In the genomic region with DNA sequence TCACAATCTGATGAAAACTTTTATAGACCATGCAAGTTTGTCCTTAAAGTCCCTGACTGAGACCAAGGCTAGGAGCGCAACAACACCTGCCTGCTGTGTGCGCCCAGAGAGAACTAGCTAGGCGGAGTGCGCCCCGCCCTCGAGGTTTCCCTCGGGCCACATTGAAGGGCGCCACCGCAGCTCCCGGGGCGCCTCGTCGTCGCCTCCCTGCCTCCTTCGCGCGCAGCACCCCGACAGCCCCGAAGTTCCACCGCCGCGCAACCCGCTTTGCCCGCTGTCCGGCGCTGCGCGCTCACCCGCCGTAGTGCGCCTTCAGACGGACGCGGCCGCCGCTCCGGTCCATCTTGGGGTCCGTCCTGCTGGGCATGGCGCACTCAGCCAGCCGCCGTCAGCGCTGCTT, we compare ENCODE assay signal across 8 mouse cellular contexts. TPM values are rescaled to one million over a fixed set of nuclear protein-coding genes. Genes with fewer than 3 reads are reported as not detected.
A peak's percentile ranks its signal among the peaks of the same experiment; 100 is the strongest.
DNase-seq lines count a peak whose midpoint lies in the region; ATAC-seq and TF ChIP-seq lines count a peak whose summit lies in the region.

No protein-coding gene starts in this region.

- no peaks in the 10 kb centered on the region for H3K36me3 ChIP-seq in heart, embryonic 11.5 days (ENCODE audit: control insufficient read depth, insufficient read depth, low read length)
- H3K36me3 ChIP-seq in ES-E14 (ENCODE audit: control insufficient read depth, insufficient read depth, low read length, poor library complexity, severe bottlenecking) = peaks cover 5% of the 10 kb centered on the region; the same call in 1 of the 2 replicates
- no peaks in the 10 kb centered on the region for H3K36me3 ChIP-seq in hindbrain, embryonic 13.5 days
- no peaks in the 10 kb centered on the region for H3K36me3 ChIP-seq in liver, embryonic 16.5 days (ENCODE audit: control insufficient read depth, insufficient read depth)

- in situ Hi-C loops in ES-E14 (cut with MboI; ENCODE audit: low sequenced_read_pairs in 2 of 2, unreplicated experiment in 2 of 2) = no loop called here

- no peak for DNase-seq in heart, postnatal 36 days
- DNase-seq in ES-E14 (ENCODE audit: low read depth, low spot score) = no peak
- DNase-seq in thymus, postnatal 0 days (ENCODE audit: low spot score) = peak; percentile 30
- DNase-seq in left cerebral cortex, adult 9 months (ENCODE audit: low spot score in 2 of 2) = no peak
- no peak for DNase-seq in ovary, postnatal 36 days (ENCODE audit: low spot score)

- 0 out of 2 replicates have a peak overlapping the region, but pooled peaks have one; percentile 10 for H3K27ac ChIP-seq in heart, embryonic 11.5 days (ENCODE audit: low read depth, low read length)
- H3K27ac ChIP-seq in ES-E14 (ENCODE audit: insufficient read depth, low read depth, low read length, poor library complexity, severe bottlenecking) = peak overlapping the region; percentile 1; the same call in 1 of the 2 replicates
- H3K27ac ChIP-seq in hindbrain, embryonic 13.5 days = no peak overlapping the region
- H3K27ac ChIP-seq in liver, embryonic 16.5 days (ENCODE audit: low read length) = no peak overlapping the region

- under 1% methylated on average over 42 of the region's 42 CpGs for WGBS in heart, embryonic 11.5 days (ENCODE audit: insufficient replicate concordance)
- under 1% methylated on average over 31 of the region's 42 CpGs for WGBS in hindbrain, embryonic 13.5 days
- WGBS in liver, embryonic 16.5 days (ENCODE audit: insufficient replicate concordance) = 2% methylated on average over 41 of the region's 42 CpGs

- peaks cover 42% of the 10 kb centered on the region for H3K27me3 ChIP-seq in heart, embryonic 11.5 days (ENCODE audit: control insufficient read depth, insufficient read depth, low read length)
- H3K27me3 ChIP-seq in hindbrain, embryonic 13.5 days = peaks cover 86% of the 10 kb centered on the region
- H3K27me3 ChIP-seq in liver, embryonic 16.5 days (ENCODE audit: control insufficient read depth, insufficient read depth, low read depth, low read length) = peaks cover 30% of the 10 kb centered on the region

- H3K4me2 ChIP-seq in heart, embryonic 11.5 days = peak overlapping the region; percentile 61
- peak overlapping the region; percentile 59 for H3K4me2 ChIP-seq in hindbrain, embryonic 13.5 days
- H3K4me2 ChIP-seq in liver, embryonic 16.5 days (ENCODE audit: low read depth, low read length) = peak overlapping the region; percentile 32

- intact Hi-C loops in heart, postnatal 36 days (cut with DNase I) = no loop called here

- 0 out of 2 replicates have a peak, but pooled peaks have one; percentile 8 for ATAC-seq in heart, embryonic 11.5 days (replicated peaks; ENCODE audit: insufficient number of reproducible peaks, low FRiP score, low TSS enrichment)
- 0 out of 2 replicates have a peak, but pooled peaks have one; percentile 24 for ATAC-seq in hindbrain, embryonic 13.5 days (ENCODE audit: low FRiP score)
- 0 out of 2 replicates have a peak, but pooled peaks have one; percentile 12 for ATAC-seq in liver, embryonic 16.5 days (ENCODE audit: low read depth)

- H3K9me3 ChIP-seq in heart, embryonic 11.5 days (replicated peaks; ENCODE audit: control insufficient read depth, low read length) = no peaks in the 10 kb centered on the region
- no peaks in the 10 kb centered on the region for H3K9me3 ChIP-seq in ES-E14 (ENCODE audit: control insufficient read depth, insufficient read depth, low read depth, low read length)
- H3K9me3 ChIP-seq in hindbrain, embryonic 13.5 days = no peaks in the 10 kb centered on the region
- H3K9me3 ChIP-seq in liver, embryonic 16.5 days (replicated peaks; ENCODE audit: control insufficient read depth, low read length) = no peaks in the 10 kb centered on the region

- H3K4me3 ChIP-seq in heart, embryonic 11.5 days (ENCODE audit: low read depth, low read length) = peak overlapping the region; percentile 53
- H3K4me3 ChIP-seq in ES-E14 (ENCODE audit: insufficient read depth in 1 of 2, low read depth in 1 of 2, low read length in 2 of 2, poor library complexity in 1 of 2, severe bottlenecking in 1 of 2) = peak overlapping the region; percentile 84 to 93
- peak overlapping the region; percentile 44 for H3K4me3 ChIP-seq in hindbrain, embryonic 13.5 days
- peak overlapping the region; percentile 50 for H3K4me3 ChIP-seq in liver, embryonic 16.5 days (ENCODE audit: low read depth, low read length)

- peak overlapping the region; percentile 46; the same call in 1 of the 2 replicates for H3K9ac ChIP-seq in heart, embryonic 11.5 days (ENCODE audit: low read depth, low read length)
- H3K9ac ChIP-seq in ES-E14 (ENCODE audit: insufficient read depth, low read depth, low read length, poor library complexity, severe bottlenecking) = peak overlapping the region; percentile 75
- no peak overlapping the region for H3K9ac ChIP-seq in hindbrain, embryonic 13.5 days
- H3K9ac ChIP-seq in liver, embryonic 16.5 days (ENCODE audit: low read depth, low read length) = no peak overlapping the region

- H3K4me1 ChIP-seq in heart, embryonic 11.5 days (ENCODE audit: control insufficient read depth, insufficient read depth, low read length) = peaks cover 4% of the 10 kb centered on the region; the same call in 1 of the 2 replicates
- peaks cover 0 to 15% of the 10 kb centered on the region in 2 experiments; a peak in 2 of 4 replicates for H3K4me1 ChIP-seq in ES-E14 (ENCODE audit: control insufficient read depth in 2 of 2, insufficient read depth in 2 of 2, low read length in 2 of 2, poor library complexity in 1 of 2)
- H3K4me1 ChIP-seq in hindbrain, embryonic 13.5 days (replicated peaks) = peaks cover 14% of the 10 kb centered on the region
- H3K4me1 ChIP-seq in liver, embryonic 16.5 days (ENCODE audit: control insufficient read depth, low read depth, low read length) = no peaks in the 10 kb centered on the region

TF ChIP-seq in ES-E14, 5 proteins besides CTCF, POLR2A, EP300 and RAD21:
- TF ChIP-seq ZNF384 (IDR thresholded peaks at IDR 0.05; ENCODE audit: low read depth, low read length) = peak; percentile 86
- no peak for TF ChIP-seq HCFC1 (IDR thresholded peaks at IDR 0.05; ENCODE audit: borderline replicate concordance, insufficient read depth, low read length)

RNA-seq across cellular contexts. Expression of a gene that starts 0.3 kb away (rescaled TPM):
- 6.8 and 8.2 TPM in 2 replicates for polyA plus RNA-seq in heart, embryonic 11.5 days (2014; fragmentation: Nextera tagmentation; extraction: Ambion mirVana)
- total RNA-seq in heart, postnatal 36 days (2021) = 1 to 10 TPM; 1.7 to 2.8 TPM
- total RNA-seq in ES-E14 (2012; rRNA removed) = 17.0 and 19.5 TPM in 2 replicates
- polyA plus RNA-seq in hindbrain, embryonic 13.5 days (2015; fragmentation: Nextera tagmentation; extraction: Ambion mirVana) = 63.3 and 69.2 TPM in 2 replicates
- 2.5 and 2.7 TPM in 2 replicates for polyA plus RNA-seq in liver, embryonic 16.5 days (2015; fragmentation: Nextera tagmentation; extraction: Ambion mirVana)
- 7.3 and 9.9 TPM in 2 replicates for polyA plus RNA-seq in thymus, postnatal 0 days (2015; fragmentation: Nextera tagmentation; extraction: Ambion mirVana)

RNA-seq across cellular contexts. Expression of a gene that starts 37.1 kb away (rescaled TPM):
- 0.14 and 0.16 TPM in 2 replicates for polyA plus RNA-seq in heart, embryonic 11.5 days (2014; fragmentation: Nextera tagmentation; extraction: Ambion mirVana)
- total RNA-seq in heart, postnatal 36 days (2021) = not detected
- total RNA-seq in ES-E14 (2012; rRNA removed) = not detected in 2 replicates
- polyA plus RNA-seq in hindbrain, embryonic 13.5 days (2015; fragmentation: Nextera tagmentation; extraction: Ambion mirVana) = 0.10 and 0.17 TPM in 2 replicates
- polyA plus RNA-seq in liver, embryonic 16.5 days (2015; fragmentation: Nextera tagmentation; extraction: Ambion mirVana) = 0.09 TPM in 1 of 2 replicates, not detected in the other
- 0.50 and 0.79 TPM in 2 replicates for polyA plus RNA-seq in thymus, postnatal 0 days (2015; fragmentation: Nextera tagmentation; extraction: Ambion mirVana)

RNA-seq across cellular contexts. Expression of a gene that starts 48.1 kb away (rescaled TPM):
- 1.6 and 1.8 TPM in 2 replicates for polyA plus RNA-seq in heart, embryonic 11.5 days (2014; fragmentation: Nextera tagmentation; extraction: Ambion mirVana)
- total RNA-seq in heart, postnatal 36 days (2021) = under 1 TPM; 0.19 to 0.22 TPM
- 4.8 and 5.0 TPM in 2 replicates for total RNA-seq in ES-E14 (2012; rRNA removed)
- polyA plus RNA-seq in hindbrain, embryonic 13.5 days (2015; fragmentation: Nextera tagmentation; extraction: Ambion mirVana) = 3.0 and 3.5 TPM in 2 replicates
- polyA plus RNA-seq in liver, embryonic 16.5 days (2015; fragmentation: Nextera tagmentation; extraction: Ambion mirVana) = 0.11 and 0.12 TPM in 2 replicates
- polyA plus RNA-seq in thymus, postnatal 0 days (2015; fragmentation: Nextera tagmentation; extraction: Ambion mirVana) = 13.9 and 15.2 TPM in 2 replicates

Comparison
In these comparisons a context has a peak if more than half of its experiments do, and no peak if none do; other contexts are left out.
1. H3K27ac ChIP-seq: peak in heart, embryonic 11.5 days (single experiment) and ES-E14 (single experiment); none in hindbrain, embryonic 13.5 days (single experiment) and liver, embryonic 16.5 days (single experiment).
2. H3K9ac ChIP-seq: peak in heart, embryonic 11.5 days (single experiment) and ES-E14 (single experiment); none in hindbrain, embryonic 13.5 days (single experiment) and liver, embryonic 16.5 days (single experiment).
3. Peak in every context shown above with its lines, with median percentiles within 50 percentile points of each other: ATAC-seq, H3K4me2 ChIP-seq and H3K4me3 ChIP-seq.